Mouse (Mus musculus): ENCODE data around the gene 4931422A03Rik.

DNA sequence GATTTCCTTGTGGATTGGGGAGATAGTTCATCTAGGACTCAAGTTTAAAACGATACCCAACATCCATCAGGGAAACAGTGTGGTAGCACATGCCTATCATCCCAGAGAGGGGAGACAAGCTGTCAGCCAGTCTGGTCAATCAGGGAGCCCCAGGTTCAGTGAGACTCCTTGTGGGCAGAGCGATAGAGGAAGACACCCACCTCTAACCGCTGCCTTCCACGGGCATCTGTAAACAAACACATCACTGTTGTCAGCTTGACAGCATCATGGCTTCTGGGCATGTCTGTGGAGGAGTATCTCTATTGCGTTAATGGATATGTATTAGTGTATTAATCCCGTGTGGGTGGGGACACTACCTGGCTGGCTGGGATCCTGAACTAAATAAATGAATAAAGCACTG is 71.3 kb downstream of the 4931422A03Rik start:
- TF ChIP-seq GATA1 (IDR thresholded peaks at IDR 0.05; ENCODE audit: low read length) (peak; percentile 93), TAL1 (IDR thresholded peaks at IDR 0.05; ENCODE audit: low read length) (peak; percentile 98)

Measured in erythroblast, embryonic 14.5 days (primary cell).